Mouse (Mus musculus) gastrocnemius, postnatal 36 days (tissue): ENCODE data around the gene Hist1h2ag. TPM values are rescaled to one million over a fixed set of nuclear protein-coding genes. Genes with fewer than 3 reads are reported as not detected.
"Not testable (repeated sequence)": the region's sequence is repeated elsewhere in the genome, so short reads cannot be mapped to it uniquely, and the experiment has no call there.

ENCODE experiments used
- DNase-seq, 2 experiments: peaks; one replicate each; pipeline ENCODE4 v3.0.0; 2022
- intact Hi-C: fragments of 180-260 bp; cut with DNase I; formaldehyde crosslinking; loops from one replicate; pipeline ENCODE4 v1.15.1; 2025
- long read RNA-seq, 2 experiments: library from polyadenylated mRNA; stranded (forward); transcript quantifications; one replicate each; pipeline ENCODE4 v2.0.0; 2021
- total RNA-seq, 2 experiments: library from RNA; stranded (reverse); gene quantifications; 2 replicates each; pipeline ENCODE4 v1.2.3; 2021

Gene Hist1h2ag
- total RNA-seq, result 10 to 100 TPM in 1 of 2 experiments, 1 to 10 TPM in 1; 8.7 to 11.6 TPM
- long read RNA-seq, experiment 1, result 0 reads
- long read RNA-seq, experiment 2, result 0 reads

GRCm38 (mm10) chr13:22042568-22043502, at the start of gene Hist1h2ag, which contains the start of gene Hist1h2bj:
Gene Hist1h2ag, minus strand, starts transcription at chr13:22042944.
Gene Hist1h2bj, plus strand, starts transcription at chr13:22043214.
- intact Hi-C loops, result loop anchor here (10.0 kb wide), 1 partner anchor 1712 kb away; the partner anchor contains the start of genes Hist1h2ab, Hist1h3b and Hist1h4b

GRCm38 (mm10) chr13:22084140-22084539, 41.4 kb upstream of the Hist1h2ag start, which contains the start of gene Vmn1r188:
Gene Vmn1r188, plus strand, starts transcription at chr13:22084440.
- DNase-seq, intact Hi-C loops: not testable (repeated sequence)

More at GRCm38 (mm10) chr13:22042568-22043502, at the start of gene Hist1h2ag, which contains the start of gene Hist1h2bj:
- peak; percentile 75 to 78 for DNase-seq

GRCm38 (mm10) chr13:22063468-22063867, 20.7 kb upstream of the Hist1h2ag start:
- intact Hi-C loops, result no loop called here
- no peak for DNase-seq

- intact Hi-C loops, result no loop called here
These were observed 18.7 kb upstream of the Hist1h2ag start for GRCm38 (mm10) chr13:22061422-22061821.

GRCm38 (mm10) chr13:22053754-22054153, 11.0 kb upstream of the Hist1h2ag start:
- intact Hi-C loops, result no loop called here
- DNase-seq, result no peak

More at GRCm38 (mm10) chr13:22061422-22061821, 18.7 kb upstream of the Hist1h2ag start:
- DNase-seq, result no peak

- intact Hi-C loops, result no loop called here
- no peak for DNase-seq
These were observed 8.7 kb upstream of the Hist1h2ag start for GRCm38 (mm10) chr13:22051523-22051859.

- peak; percentile 74 to 79 for DNase-seq
- intact Hi-C loops, result no loop called here
These were observed 8.1 kb upstream of the Hist1h2ag start for GRCm38 (mm10) chr13:22050591-22051522.

DNA sequence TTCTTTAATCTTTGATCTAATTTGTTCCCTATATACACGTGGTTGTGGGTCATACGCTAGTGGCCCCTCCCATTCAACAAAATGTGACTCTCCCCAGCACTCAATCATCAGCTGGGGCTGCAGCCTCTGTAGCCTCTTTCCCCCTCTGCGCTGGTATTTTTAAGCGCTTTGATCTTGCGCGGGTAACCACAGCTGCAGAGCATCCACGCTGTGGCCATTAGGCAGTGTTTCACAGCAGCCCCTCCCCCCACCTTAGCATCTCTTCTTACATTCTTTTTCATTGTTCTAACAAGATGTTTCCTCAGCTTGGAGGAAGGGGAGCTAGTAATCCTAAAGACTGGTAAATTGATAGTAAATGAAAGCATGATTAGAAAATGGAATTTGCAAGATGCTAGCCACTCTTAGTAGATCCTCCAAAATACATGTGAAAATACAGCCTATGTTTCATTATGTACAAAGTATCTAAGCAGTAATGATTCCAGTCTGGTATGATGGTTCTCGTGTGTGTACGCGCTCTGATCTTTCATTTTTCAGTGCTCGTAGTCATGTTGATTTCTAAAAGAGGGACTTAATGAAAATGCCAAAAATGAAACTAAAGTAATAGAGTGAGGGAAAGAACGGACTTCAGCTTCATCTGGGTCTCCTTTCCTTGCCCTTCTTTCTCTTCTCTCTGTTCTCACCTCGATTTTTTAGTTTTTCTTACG, 7.1 kb upstream of the Hist1h2ag start:
- intact Hi-C loops, result loop anchor here (10.0 kb wide), 1 partner anchor 1705 kb away; the partner anchor contains the start of genes Hist1h2ab, Hist1h3b and Hist1h4b

GRCm38 (mm10) chr13:22049041-22049440, 6.3 kb upstream of the Hist1h2ag start:
- DNase-seq, result no peak
- intact Hi-C loops, result loop anchor here (10.0 kb wide), 1 partner anchor 1706 kb away; the partner anchor contains the start of genes Hist1h2ab, Hist1h3b and Hist1h4b

More for the DNA sequence above, 7.1 kb upstream of the Hist1h2ag start:
- DNase-seq, result no peak

GRCm38 (mm10) chr13:22045311-22045710, 2.6 kb upstream of the Hist1h2ag start:
- intact Hi-C loops, result loop anchor here (10.0 kb wide), 1 partner anchor 1709 kb away; the partner anchor contains the start of genes Hist1h2ab, Hist1h3b and Hist1h4b
- DNase-seq, result no peak

GRCm38 (mm10) chr13:22044432-22045155, 1.9 kb upstream of the Hist1h2ag start:
- no peak for DNase-seq
- intact Hi-C loops, result loop anchor here (10.0 kb wide), 1 partner anchor 1710 kb away; the partner anchor contains the start of genes Hist1h2ab, Hist1h3b and Hist1h4b

GRCm38 (mm10) chr13:22043503-22044431, 1.0 kb upstream of the Hist1h2ag start:
- no peak for DNase-seq
- intact Hi-C loops, result loop anchor here (10.0 kb wide), 1 partner anchor 1711 kb away; the partner anchor contains the start of genes Hist1h2ab, Hist1h3b and Hist1h4b

GRCm38 (mm10) chr13:22041651-22042567, 835 bp downstream of the Hist1h2ag start:
- intact Hi-C loops, result loop anchor here (10.0 kb wide), 1 partner anchor 1713 kb away; the partner anchor contains the start of genes Hist1h2ab, Hist1h3b and Hist1h4b
- no peak for DNase-seq

GRCm38 (mm10) chr13:22041142-22041536, 1.6 kb downstream of the Hist1h2ag start, which contains the start of gene Hist1h4i:
Gene Hist1h4i, minus strand, starts transcription at chr13:22041362.
- peak; percentile 90 to 91 for DNase-seq
- intact Hi-C loops, result loop anchor here (10.0 kb wide), 1 partner anchor 1714 kb away; the partner anchor contains the start of genes Hist1h2ab, Hist1h3b and Hist1h4b

GRCm38 (mm10) chr13:22040464-22041141, 2.1 kb downstream of the Hist1h2ag start:
- intact Hi-C loops, result loop anchor here (10.0 kb wide), 1 partner anchor 1714 kb away; the partner anchor contains the start of genes Hist1h2ab, Hist1h3b and Hist1h4b

More at GRCm38 (mm10) chr13:22040464-22041141, 2.1 kb downstream of the Hist1h2ag start:
- DNase-seq, result no peak
